Mouse (Mus musculus) limb, embryonic 14.5 days (tissue): Measurements from ENCODE around the gene Olfr1202. TPM values are rescaled to one million over a fixed set of nuclear protein-coding genes. Genes with fewer than 3 reads are reported as not detected.

Source experiments
- ATAC-seq: fragments of 200-750 bp; cut with Nextera tagmentation; 2 replicates; pipeline ENCODE4 v1.8.0; 2017; ENCODE audit warnings: low read depth, moderate number of reproducible peaks, moderate TSS enrichment; ENCODE audit not compliant: low FRiP score
- DNase-seq: peaks from one replicate; pipeline ENCODE4 v3.0.0-alpha.2; 2015; ENCODE audit warnings: low spot score
- H3K27ac ChIP-seq: fragments of 300-500 bp; sonication (generic); replicated peaks from 2 replicates; pipeline ENCODE4 v1.5.1; 2014; ENCODE audit warnings: low read depth, mild to moderate bottlenecking, low read length, moderate library complexity, mixed read lengths
- H3K27me3 ChIP-seq: fragments of 300-500 bp; sonication (generic); 2 replicates; pipeline ENCODE4 v1.6.1; 2014; ENCODE audit warnings: low read length, mixed read lengths; ENCODE audit not compliant: control insufficient read depth, insufficient read depth
- H3K36me3 ChIP-seq: fragments of 300-500 bp; sonication (generic); 2 replicates; pipeline ENCODE4 v1.6.1; 2014; ENCODE audit warnings: mild to moderate bottlenecking, low read length, moderate library complexity, mixed read lengths; ENCODE audit not compliant: control insufficient read depth, insufficient read depth
- H3K4me1 ChIP-seq: fragments of 300-500 bp; sonication (generic); 2 replicates; pipeline ENCODE4 v1.6.1; 2014; ENCODE audit warnings: antibody characterized with exemption, low read length, mixed read lengths; ENCODE audit not compliant: control insufficient read depth, insufficient read depth
- H3K4me2 ChIP-seq: fragments of 300-500 bp; sonication (generic); replicated peaks from 2 replicates; pipeline ENCODE4 v1.6.1; 2014; ENCODE audit warnings: low read depth, mild to moderate bottlenecking, low read length, moderate library complexity; ENCODE audit not compliant: severe bottlenecking
- H3K4me3 ChIP-seq: fragments of 300-500 bp; sonication (generic); replicated peaks from 2 replicates; pipeline ENCODE4 v1.5.1; 2014; ENCODE audit warnings: low read length
- H3K9ac ChIP-seq: fragments of 300-500 bp; sonication (generic); 2 replicates; pipeline ENCODE4 v1.6.1; 2014; ENCODE audit warnings: mild to moderate bottlenecking, low read depth, low read length, moderate library complexity; ENCODE audit not compliant: severe bottlenecking
- H3K9me3 ChIP-seq: fragments of 300-500 bp; sonication (generic); 2 replicates; pipeline ENCODE4 v1.6.1; 2016; ENCODE audit warnings: low read length; ENCODE audit not compliant: control insufficient read depth
- POLR2A ChIP-seq: fragments of 200-500 bp; IDR thresholded peaks from 2 replicates; pipeline ENCODE4 v1.8.0; 2012; ENCODE audit warnings: inconsistent platforms, mild to moderate bottlenecking, moderate library complexity, borderline replicate concordance; ENCODE audit not compliant: insufficient read depth, insufficient read length; ENCODE audit errors: extremely low read depth
- WGBS: fragments of 180-500 bp; shearing (Covaris S2); extraction: QIAGEN DNeasy Blood & Tissue Kit; methylation state at CpG from one replicate; pipeline ENCODE4 v1.1.7; 2014; 5-methylcytosine and 5-hydroxymethylcytosine counted together
- polyA plus RNA-seq, 2 experiments: library from polyadenylated mRNA; depleted of rRNA in 1 of 2; stranded (reverse) in 1 of 2; unstranded in 1 of 2; fragments of >200 nt; fragmentation: Nextera tagmentation in 1 of 2; extraction: Ambion mirVana in 1 of 2; gene quantifications; 2 replicates each; pipeline versions ENCODE4 v1.2.1 to v1.2.3; 2012 to 2014

Olfr1202 gene
- polyA plus RNA-seq, 2 experiments = not detected

DNA sequence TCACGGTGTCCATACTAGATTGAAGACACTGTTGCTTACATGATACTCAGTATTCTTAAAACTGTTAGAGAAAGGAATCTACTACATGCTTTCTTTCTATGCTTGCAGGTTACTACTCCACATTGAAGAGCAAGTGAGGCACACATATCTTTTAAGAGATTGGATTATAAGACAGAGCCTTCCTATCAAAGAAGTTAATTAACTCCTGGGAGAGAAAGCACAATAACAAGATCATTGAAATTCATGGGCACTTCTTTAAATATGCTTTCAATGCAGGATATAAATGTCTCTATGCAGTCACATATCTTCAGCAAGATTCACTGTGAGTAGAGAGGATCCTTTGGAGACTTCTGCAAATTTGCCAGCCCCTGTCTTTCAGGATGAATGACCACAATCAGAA lies 34.7 kb downstream of the Olfr1202 start, which contains the start of gene Olfr1204:
Gene Olfr1204 (plus strand): TSS at position 301 of the 400 bp plus-strand sequence.
- no peak for TF ChIP-seq POLR2A
- H3K4me3 ChIP-seq = no peak within 1 kb of the TSS
- H3K4me1 ChIP-seq = no peaks in the 10 kb centered on the region
- no peaks in the 10 kb centered on the region for H3K27me3 ChIP-seq
- DNase-seq (no peak), ATAC-seq (no peak)
- no peak within 1 kb of the TSS for H3K9ac ChIP-seq
- 89% methylated on average over 1 of the region's 1 CpGs for WGBS
- H3K36me3 ChIP-seq = no peaks in the 10 kb centered on the region
- no peak within 1 kb of the TSS for H3K4me2 ChIP-seq
- no peaks in the 10 kb centered on the region for H3K9me3 ChIP-seq
- no peak within 1 kb of the TSS for H3K27ac ChIP-seq

DNA sequence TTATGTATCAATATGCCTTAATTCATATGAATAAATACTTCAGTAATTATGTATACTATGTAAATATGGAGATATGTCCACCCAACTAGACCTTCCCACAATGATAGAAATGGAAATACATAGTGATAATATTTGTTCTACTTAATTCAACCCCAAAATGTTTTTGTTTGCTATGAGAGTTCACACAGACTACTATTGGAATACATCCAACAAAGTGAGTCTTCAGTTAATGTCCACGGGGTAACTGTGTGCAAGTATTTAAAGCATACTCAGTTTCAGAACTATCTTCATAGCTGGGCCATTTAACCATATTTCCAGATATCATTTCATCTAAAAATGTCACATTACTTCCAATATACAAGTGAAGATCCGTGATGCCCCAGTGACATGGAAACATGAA lies 48.6 kb downstream of the Olfr1202 start, which contains the start of gene Olfr1206:
Gene Olfr1206 (plus strand): TSS at position 301 of the 400 bp plus-strand sequence.
- Histone ChIP-seq H3K27ac (no peak within 1 kb of the TSS), H3K4me2 (no peak within 1 kb of the TSS), H3K4me1 (no peaks in the 10 kb centered on the region), H3K9ac (no peak within 1 kb of the TSS), H3K4me3 (no peak within 1 kb of the TSS), H3K36me3 (no peaks in the 10 kb centered on the region), H3K27me3 (no peaks in the 10 kb centered on the region), H3K9me3 (no peaks in the 10 kb centered on the region)
- no peak for DNase-seq
- ATAC-seq = no peak
- 82% methylated on average over 2 of the region's 2 CpGs for WGBS
- no peak for TF ChIP-seq POLR2A

Other genes starting within 250 kb of the Olfr1202 start
- gene Olfr1189, start 228.0 kb upstream of the Olfr1202 start, polyA plus RNA-seq (2012; rRNA removed) = not detected in 2 replicates
- not detected in 2 replicates for gene Olfr1189, start 228.0 kb upstream of the Olfr1202 start, polyA plus RNA-seq (2014; fragmentation: Nextera tagmentation; extraction: Ambion mirVana)
- gene Olfr1191-ps1, start 174.0 kb upstream of the Olfr1202 start, polyA plus RNA-seq (2012; rRNA removed) = not detected in 2 replicates
- gene Olfr1191-ps1, start 174.0 kb upstream of the Olfr1202 start, polyA plus RNA-seq (2014; fragmentation: Nextera tagmentation; extraction: Ambion mirVana) = not detected in 2 replicates
- not detected in 2 replicates for gene Olfr1192-ps1, start 166.0 kb upstream of the Olfr1202 start, polyA plus RNA-seq (2012; rRNA removed)
- gene Olfr1192-ps1, start 166.0 kb upstream of the Olfr1202 start, polyA plus RNA-seq (2014; fragmentation: Nextera tagmentation; extraction: Ambion mirVana) = not detected in 2 replicates
- not detected in 2 replicates for gene Olfr1193, start 138.9 kb upstream of the Olfr1202 start, polyA plus RNA-seq (2012; rRNA removed)
- gene Olfr1193, start 138.9 kb upstream of the Olfr1202 start, polyA plus RNA-seq (2014; fragmentation: Nextera tagmentation; extraction: Ambion mirVana) = not detected in 2 replicates
- gene Olfr1195, start 125.3 kb upstream of the Olfr1202 start, polyA plus RNA-seq (2012; rRNA removed) = not detected in 2 replicates
- not detected in 2 replicates for gene Olfr1195, start 125.3 kb upstream of the Olfr1202 start, polyA plus RNA-seq (2014; fragmentation: Nextera tagmentation; extraction: Ambion mirVana)
- not detected in 2 replicates for gene Olfr1196, start 109.9 kb upstream of the Olfr1202 start, polyA plus RNA-seq (2012; rRNA removed)
- not detected in 2 replicates for gene Olfr1196, start 109.9 kb upstream of the Olfr1202 start, polyA plus RNA-seq (2014; fragmentation: Nextera tagmentation; extraction: Ambion mirVana)
- gene Olfr1197, start 82.1 kb upstream of the Olfr1202 start, polyA plus RNA-seq (2012; rRNA removed) = not detected in 2 replicates
- not detected in 2 replicates for gene Olfr1197, start 82.1 kb upstream of the Olfr1202 start, polyA plus RNA-seq (2014; fragmentation: Nextera tagmentation; extraction: Ambion mirVana)
- not detected in 2 replicates for gene Olfr1198, start 63.1 kb upstream of the Olfr1202 start, polyA plus RNA-seq (2012; rRNA removed)
- gene Olfr1198, start 63.1 kb upstream of the Olfr1202 start, polyA plus RNA-seq (2014; fragmentation: Nextera tagmentation; extraction: Ambion mirVana) = not detected in 2 replicates
- not detected in 2 replicates for gene Olfr1199, start 54.0 kb upstream of the Olfr1202 start, polyA plus RNA-seq (2012; rRNA removed)
- gene Olfr1199, start 54.0 kb upstream of the Olfr1202 start, polyA plus RNA-seq (2014; fragmentation: Nextera tagmentation; extraction: Ambion mirVana) = not detected in 2 replicates
- not detected in 2 replicates for gene Olfr1200, start 44.0 kb upstream of the Olfr1202 start, polyA plus RNA-seq (2012; rRNA removed)
- not detected in 2 replicates for gene Olfr1200, start 44.0 kb upstream of the Olfr1202 start, polyA plus RNA-seq (2014; fragmentation: Nextera tagmentation; extraction: Ambion mirVana)
- gene Olfr1201, start 21.5 kb upstream of the Olfr1202 start, polyA plus RNA-seq (2012; rRNA removed) = not detected in 2 replicates
- gene Olfr1201, start 21.5 kb upstream of the Olfr1202 start, polyA plus RNA-seq (2014; fragmentation: Nextera tagmentation; extraction: Ambion mirVana) = not detected in 2 replicates
- gene Olfr1205, start 15.2 kb downstream of the Olfr1202 start, polyA plus RNA-seq (2012; rRNA removed) = not detected in 2 replicates
- gene Olfr1205, start 15.2 kb downstream of the Olfr1202 start, polyA plus RNA-seq (2014; fragmentation: Nextera tagmentation; extraction: Ambion mirVana) = not detected in 2 replicates
- not detected in 2 replicates for gene Olfr1204, start 34.8 kb downstream of the Olfr1202 start, polyA plus RNA-seq (2012; rRNA removed)
- not detected in 2 replicates for gene Olfr1204, start 34.8 kb downstream of the Olfr1202 start, polyA plus RNA-seq (2014; fragmentation: Nextera tagmentation; extraction: Ambion mirVana)
- gene Olfr1206, start 48.7 kb downstream of the Olfr1202 start, polyA plus RNA-seq (2012; rRNA removed) = not detected in 2 replicates
- not detected in 2 replicates for gene Olfr1206, start 48.7 kb downstream of the Olfr1202 start, polyA plus RNA-seq (2014; fragmentation: Nextera tagmentation; extraction: Ambion mirVana)
- not detected in 2 replicates for gene Olfr1208, start 87.8 kb downstream of the Olfr1202 start, polyA plus RNA-seq (2012; rRNA removed)
- gene Olfr1208, start 87.8 kb downstream of the Olfr1202 start, polyA plus RNA-seq (2014; fragmentation: Nextera tagmentation; extraction: Ambion mirVana) = not detected in 2 replicates
- gene Olfr1209, start 100.7 kb downstream of the Olfr1202 start, polyA plus RNA-seq (2012; rRNA removed) = not detected in 2 replicates
- gene Olfr1209, start 100.7 kb downstream of the Olfr1202 start, polyA plus RNA-seq (2014; fragmentation: Nextera tagmentation; extraction: Ambion mirVana) = not detected in 2 replicates
- not detected in 2 replicates for gene Olfr1211, start 123.6 kb downstream of the Olfr1202 start, polyA plus RNA-seq (2012; rRNA removed)
- gene Olfr1211, start 123.6 kb downstream of the Olfr1202 start, polyA plus RNA-seq (2014; fragmentation: Nextera tagmentation; extraction: Ambion mirVana) = not detected in 2 replicates
- not detected in 2 replicates for gene Olfr1212, start 139.5 kb downstream of the Olfr1202 start, polyA plus RNA-seq (2012; rRNA removed)
- gene Olfr1212, start 139.5 kb downstream of the Olfr1202 start, polyA plus RNA-seq (2014; fragmentation: Nextera tagmentation; extraction: Ambion mirVana) = not detected in 2 replicates
- gene Gm13762, start 165.8 kb downstream of the Olfr1202 start, polyA plus RNA-seq (2012; rRNA removed) = not detected in 2 replicates
- gene Gm13762, start 165.8 kb downstream of the Olfr1202 start, polyA plus RNA-seq (2014; fragmentation: Nextera tagmentation; extraction: Ambion mirVana) = not detected in 2 replicates
- gene Olfr1214, start 178.2 kb downstream of the Olfr1202 start, polyA plus RNA-seq (2012; rRNA removed) = not detected in 2 replicates
- gene Olfr1214, start 178.2 kb downstream of the Olfr1202 start, polyA plus RNA-seq (2014; fragmentation: Nextera tagmentation; extraction: Ambion mirVana) = not detected in 2 replicates
- not detected in 2 replicates for gene Olfr1215, start 192.5 kb downstream of the Olfr1202 start, polyA plus RNA-seq (2012; rRNA removed)
- not detected in 2 replicates for gene Olfr1215, start 192.5 kb downstream of the Olfr1202 start, polyA plus RNA-seq (2014; fragmentation: Nextera tagmentation; extraction: Ambion mirVana)
- not detected in 2 replicates for gene Olfr1216, start 203.8 kb downstream of the Olfr1202 start, polyA plus RNA-seq (2012; rRNA removed)
- gene Olfr1216, start 203.8 kb downstream of the Olfr1202 start, polyA plus RNA-seq (2014; fragmentation: Nextera tagmentation; extraction: Ambion mirVana) = not detected in 2 replicates
- not detected in 2 replicates for gene Olfr1217, start 217.6 kb downstream of the Olfr1202 start, polyA plus RNA-seq (2012; rRNA removed)
- gene Olfr1217, start 217.6 kb downstream of the Olfr1202 start, polyA plus RNA-seq (2014; fragmentation: Nextera tagmentation; extraction: Ambion mirVana) = not detected in 2 replicates
- not detected in 2 replicates for gene Olfr1218, start 246.7 kb downstream of the Olfr1202 start, polyA plus RNA-seq (2012; rRNA removed)
- not detected in 2 replicates for gene Olfr1218, start 246.7 kb downstream of the Olfr1202 start, polyA plus RNA-seq (2014; fragmentation: Nextera tagmentation; extraction: Ambion mirVana)